Mouse (Mus musculus) gastrocnemius, adult 8-10 months (tissue): Measurements from ENCODE around the gene Tmem222. TPM values are rescaled to one million over a fixed set of nuclear protein-coding genes. Genes with fewer than 3 reads are reported as not detected.

Experiments used
- DNase-seq, 2 experiments: peaks; one replicate each; pipeline ENCODE4 v3.0.0; 2022; ENCODE audit warnings: low spot score in 2 of 2
- total RNA-seq, 4 experiments: library from RNA; stranded (reverse); gene quantifications; 2 replicates each; pipeline ENCODE4 v1.2.4; 2022

Gene Tmem222
- total RNA-seq, 4 experiments from 2014 or later, result 24.5 to 27.8 (median 26.2) TPM

DNA sequence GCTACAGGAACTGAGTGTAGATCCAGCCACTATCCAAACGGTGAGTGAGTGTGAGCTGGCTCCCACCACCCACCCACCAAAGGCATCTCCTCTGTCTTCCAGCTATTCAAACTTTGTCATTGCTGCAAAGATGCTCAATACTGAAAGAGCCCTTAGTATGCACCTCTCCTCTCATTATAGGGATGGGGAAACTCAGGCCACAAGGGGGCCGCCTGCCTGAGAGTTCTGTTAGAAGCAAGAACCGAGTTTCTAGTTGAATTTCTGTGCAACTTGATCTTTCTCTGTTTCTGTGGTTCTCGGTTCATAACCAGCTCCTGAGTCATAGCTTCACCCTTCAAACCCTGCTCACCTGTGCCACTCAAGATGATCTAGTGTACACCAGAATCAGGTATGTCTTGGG lies 25.5 kb downstream of the Tmem222 start:
- no peak for DNase-seq

DNA sequence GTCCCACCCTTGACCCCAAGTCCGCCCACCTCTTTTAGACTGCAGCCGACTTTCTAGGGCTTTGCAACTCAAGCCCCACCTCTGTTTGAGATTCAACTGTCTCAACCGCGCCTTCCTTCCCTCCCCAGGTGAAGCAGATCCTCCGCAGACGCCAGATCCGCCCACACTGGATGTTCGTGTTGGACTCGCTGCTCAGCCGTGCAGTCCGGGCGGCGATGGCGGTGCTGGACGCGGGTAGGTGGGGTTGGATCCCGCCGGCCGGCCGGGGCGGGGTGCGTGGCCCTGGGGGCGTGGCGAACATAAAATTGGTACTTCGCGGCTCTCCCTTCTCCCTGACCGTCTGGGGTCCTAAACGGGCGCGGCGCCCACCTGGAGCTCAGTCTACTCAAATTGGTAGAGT lies 26.4 kb downstream of the Tmem222 start:
- no peak for DNase-seq

DNA sequence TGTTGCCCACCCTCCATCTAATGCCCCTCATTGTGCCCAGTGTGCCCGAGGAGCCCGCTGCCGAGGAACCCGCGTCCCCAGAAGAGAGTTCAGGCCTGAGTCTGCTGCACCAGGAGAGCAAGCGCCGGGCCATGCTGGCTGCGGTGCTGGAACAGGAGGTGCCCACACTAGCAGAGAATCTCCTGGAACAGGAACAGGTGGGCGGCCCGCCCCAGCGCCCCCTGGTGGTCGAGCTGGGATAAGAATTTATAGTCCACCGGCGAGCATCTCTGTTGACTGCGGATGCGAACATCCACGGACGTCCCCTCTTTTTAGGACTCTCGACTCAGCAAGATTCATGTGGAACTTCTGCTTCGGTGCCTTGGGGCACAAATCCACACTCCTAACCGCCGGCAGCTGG lies 27.0 kb downstream of the Tmem222 start:
- DNase-seq, result peak; percentile 73 to 79

DNA sequence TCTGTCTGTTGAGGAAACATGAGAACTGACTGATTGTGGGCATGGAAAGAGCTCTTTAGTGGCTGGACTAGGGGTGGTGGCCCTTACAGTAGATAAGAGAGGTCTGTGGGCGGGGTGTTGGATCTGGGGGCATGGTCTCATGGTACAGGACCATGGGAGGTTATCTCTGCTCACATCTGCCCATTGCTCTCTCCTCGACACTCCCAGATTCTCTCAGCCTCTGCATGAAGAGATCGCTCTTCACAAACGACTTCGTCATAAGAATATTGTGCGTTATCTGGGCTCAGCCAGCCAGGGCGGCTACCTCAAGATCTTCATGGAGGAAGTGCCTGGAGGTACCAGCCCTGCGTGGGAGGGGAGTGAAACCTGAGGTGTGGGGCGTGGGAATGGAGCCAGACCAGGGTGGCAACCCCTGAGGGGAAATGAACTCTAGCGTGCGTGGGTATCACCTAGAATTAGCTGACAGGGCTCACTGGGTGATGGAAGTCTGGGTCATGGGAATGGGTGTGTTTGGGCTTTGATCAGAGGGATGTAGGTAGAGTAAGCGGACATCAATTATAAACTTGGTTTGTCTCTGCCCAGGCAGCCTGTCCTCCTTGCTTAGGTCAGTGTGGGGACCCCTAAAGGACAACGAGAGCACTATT lies 29.7 kb downstream of the Tmem222 start:
- DNase-seq, result no peak

DNA sequence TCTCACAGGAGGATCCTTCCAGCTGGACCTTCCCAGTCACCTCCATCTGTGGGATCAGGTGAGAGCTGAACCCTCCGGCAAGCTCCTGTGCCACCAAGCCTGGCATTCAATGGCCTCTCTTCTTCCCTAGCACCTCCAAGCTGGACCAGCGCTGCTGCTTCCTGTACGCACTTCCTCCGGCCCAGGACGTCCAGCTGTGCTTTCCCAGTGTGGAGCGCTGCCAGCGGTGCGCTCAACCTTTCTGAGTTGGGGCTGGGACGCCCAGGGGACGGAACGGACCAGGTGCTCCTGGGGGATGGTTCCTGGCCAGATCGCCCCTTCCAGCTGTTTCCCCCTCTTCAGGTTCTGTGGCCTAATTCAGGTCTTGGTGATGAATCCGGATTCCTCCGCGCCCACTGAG lies 30.5 kb downstream of the Tmem222 start:
- no peak for DNase-seq

DNA sequence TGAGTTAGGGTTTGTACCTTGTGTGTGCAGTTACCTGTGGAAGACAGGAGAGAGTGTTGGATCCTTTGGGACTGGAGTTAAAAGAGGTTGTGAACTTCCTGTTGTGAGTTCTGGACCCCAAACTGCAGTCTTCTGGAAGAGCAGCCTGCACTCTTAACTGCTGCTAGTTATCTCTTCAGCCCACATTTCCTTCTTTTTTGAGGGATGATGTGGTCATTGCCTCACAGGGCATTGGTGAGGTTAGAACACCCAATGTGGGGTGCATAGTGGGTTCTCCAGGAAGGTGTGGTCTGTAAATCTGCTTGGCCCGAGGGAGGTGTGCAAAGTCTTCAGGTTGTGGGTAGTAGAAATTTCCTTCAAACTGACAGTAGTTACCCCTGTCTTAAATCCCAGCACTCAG lies 33.3 kb downstream of the Tmem222 start:
- DNase-seq, result no peak

DNA sequence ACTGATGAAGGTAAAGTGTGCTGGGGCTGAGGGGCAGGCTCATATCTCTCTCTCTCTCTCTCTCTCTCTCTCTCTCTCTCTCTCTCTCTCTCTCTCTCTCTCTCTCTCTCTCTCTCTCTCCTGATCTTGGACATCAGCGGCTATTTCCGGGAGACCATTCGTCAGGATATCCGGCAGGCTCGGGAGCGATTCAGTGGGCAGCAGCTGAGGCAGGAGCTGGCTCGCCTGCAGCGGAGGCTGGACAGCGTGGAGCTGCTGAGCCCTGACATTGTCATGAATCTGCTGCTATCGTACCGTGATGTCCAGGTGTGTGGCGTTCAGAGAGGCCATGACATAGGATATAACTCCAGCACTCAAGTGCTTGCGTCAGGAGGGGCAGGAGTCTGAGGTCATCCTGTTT lies 34.1 kb downstream of the Tmem222 start:
- DNase-seq, result no peak

DNA sequence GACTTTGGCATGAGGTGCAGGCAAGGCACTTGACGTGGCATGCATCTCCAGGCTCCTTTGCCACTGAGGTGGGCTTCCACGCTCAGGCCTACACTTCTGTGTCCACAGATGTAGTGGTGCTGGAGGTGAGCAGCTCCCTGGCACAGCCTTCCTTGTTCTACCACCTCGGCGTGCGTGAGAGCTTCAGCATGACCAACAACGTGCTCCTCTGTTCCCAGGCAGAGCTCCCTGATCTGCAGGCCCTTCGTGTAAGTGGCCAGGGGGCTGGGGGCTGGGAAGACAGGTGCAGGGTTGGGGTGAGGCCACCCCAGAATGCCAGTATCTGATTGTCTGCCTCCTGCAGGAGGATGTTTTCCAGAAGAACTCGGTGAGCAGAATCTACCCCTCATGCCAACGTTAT lies 34.9 kb downstream of the Tmem222 start:
- no peak for DNase-seq

DNA sequence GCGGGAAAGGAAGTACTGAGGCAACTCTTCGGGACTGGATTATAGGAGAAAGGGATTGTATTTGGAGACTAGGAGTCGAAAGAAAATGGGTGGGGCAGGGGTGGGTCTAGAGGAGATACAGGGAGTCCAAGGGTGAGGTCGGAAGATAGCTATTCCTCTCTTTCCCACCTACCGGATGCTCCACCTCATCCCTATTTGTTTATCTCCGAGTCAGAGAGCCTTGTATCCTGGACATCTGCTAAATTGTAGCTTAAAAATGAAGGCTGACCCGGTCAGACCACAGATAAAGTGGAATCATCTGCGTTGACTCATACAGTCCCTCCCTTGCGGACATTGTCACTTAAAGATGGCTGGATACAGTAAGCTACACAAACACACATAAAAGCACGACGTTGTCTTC lies 35.7 kb downstream of the Tmem222 start:
- no peak for DNase-seq

DNA sequence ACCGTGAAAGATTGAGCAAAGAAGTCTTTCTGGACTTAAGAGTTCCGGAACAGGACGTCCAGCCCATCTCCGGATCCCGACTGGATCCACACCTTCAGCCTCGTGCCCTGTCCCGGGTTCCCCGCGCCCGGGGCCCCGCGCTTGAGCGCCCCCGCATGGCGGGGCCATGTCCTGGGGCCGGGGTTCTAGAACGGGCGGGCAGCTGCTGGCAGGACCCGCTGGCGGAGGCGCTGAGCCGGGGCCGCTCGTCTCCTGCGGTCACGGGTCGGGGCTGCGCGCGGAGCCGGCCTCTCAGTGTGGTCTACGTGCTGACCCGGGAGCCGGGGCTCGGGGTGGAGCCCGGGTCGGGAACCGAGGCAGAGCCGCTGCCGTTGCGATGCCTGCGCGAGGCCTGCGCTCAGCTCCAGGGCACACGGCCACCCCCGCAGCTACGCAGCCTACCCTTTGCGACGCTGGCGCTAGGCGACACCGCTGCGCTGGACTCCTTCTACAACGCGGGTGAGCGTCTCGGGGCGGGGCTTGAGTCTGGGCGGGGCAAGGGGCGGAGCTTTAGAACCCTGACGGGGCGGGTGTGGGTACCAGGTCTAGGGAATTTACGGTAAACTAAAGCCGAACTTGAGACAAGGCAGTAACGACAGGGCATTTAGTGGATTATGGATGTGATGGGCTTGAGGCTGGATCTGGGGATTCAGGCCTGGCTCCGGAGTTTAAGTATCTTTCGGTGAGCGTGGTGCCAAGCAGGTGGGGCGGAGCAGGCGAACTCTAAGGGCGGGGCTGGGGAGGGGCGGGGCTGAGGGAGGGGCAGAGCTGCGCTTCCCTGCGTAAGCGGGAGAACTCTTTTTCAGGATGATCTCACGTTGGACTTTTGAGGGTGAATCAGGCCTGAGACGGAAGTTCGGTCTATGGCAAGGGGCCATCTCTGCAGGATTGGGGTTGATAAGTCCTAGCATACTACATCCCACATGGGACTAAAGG lies 36.4 kb downstream of the Tmem222 start:
- DNase-seq, result peak; percentile 84 to 89

DNA sequence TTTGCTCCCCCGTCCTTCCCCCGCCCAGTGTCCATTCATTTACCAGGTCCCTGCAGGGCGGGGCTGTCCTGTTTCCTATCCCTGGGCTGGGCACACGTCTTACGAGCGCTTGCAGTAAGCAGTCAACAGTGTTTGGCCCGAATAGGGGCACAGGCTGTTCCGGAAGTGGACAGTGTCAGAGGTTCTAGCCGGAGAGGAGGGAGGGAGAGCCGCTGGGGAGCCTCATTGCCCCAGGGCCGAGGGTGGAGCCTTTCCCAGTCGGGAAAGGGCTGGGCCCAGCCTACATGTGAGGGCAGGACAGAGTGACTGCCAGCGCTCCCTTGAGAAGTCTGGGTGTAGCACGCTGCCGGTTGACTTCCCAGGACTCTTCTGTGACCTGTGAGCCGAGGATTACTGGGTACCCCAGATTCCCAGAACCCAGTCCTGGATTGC lies 37.1 kb downstream of the Tmem222 start, which contains the start of gene Map3k6:
Gene Map3k6, plus strand, starts transcription at position 329 of the 432 bp plus-strand sequence.
- DNase-seq, result peak; percentile 77 to 83

DNA sequence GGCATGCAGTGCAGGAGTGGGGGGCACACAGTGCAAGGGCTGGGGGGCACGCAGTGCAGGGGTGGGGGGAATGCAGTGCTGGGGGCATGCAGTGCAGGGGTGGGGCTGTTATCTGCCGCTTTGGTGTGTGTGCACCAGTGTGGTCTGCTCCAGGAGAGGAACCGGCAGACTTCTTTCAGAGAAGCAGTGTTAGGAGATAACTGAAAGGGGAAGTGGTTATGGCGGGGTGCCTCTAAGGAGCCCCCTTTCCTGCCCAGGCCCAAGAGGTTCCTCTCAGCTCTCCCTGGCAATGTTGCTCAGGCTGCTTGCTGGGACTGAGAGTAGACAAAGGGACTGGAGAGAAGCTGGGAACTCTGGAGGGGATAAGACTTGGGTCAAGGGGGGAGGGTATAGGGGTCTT lies 39.7 kb downstream of the Tmem222 start:
- DNase-seq, result no peak

DNA sequence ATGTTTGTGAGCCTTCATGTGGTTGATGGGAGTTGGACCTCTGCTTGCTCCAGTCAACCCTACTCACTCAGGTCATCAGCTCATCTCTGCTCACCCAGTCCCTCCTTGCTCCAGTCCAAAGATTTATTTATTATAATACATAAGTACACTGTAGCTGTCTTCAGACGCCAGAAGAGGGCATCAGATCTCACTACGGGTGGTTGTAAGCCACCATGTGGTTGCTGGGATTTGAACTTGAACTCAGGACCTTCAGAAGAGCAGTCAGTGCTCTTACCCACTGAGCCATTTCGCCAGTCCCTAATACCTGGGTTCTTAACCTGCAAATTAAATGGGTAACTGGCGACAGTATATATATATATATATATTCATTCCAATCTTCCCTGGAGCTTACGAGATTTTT lies 42.2 kb downstream of the Tmem222 start:
- no peak for DNase-seq

DNA sequence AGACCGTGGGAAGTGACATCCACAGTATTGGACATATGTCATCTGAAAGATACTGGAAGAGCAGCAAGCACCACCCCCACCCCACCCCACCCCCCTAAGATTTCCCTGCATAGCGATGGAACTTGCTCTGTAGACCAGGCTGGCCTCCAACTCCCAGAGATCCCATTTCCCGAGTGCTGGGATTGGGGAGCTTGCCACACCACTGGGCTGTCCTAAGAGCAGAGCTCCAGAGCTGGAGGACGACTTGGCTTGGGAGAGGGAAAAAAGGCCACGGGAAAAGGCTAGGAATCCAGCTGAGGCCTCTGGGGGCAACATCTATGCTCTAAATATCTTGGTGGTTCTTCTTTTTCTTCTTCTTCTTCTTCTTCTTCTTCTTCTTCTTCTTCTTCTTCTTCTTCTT lies 42.8 kb downstream of the Tmem222 start:
- no peak for DNase-seq

DNA sequence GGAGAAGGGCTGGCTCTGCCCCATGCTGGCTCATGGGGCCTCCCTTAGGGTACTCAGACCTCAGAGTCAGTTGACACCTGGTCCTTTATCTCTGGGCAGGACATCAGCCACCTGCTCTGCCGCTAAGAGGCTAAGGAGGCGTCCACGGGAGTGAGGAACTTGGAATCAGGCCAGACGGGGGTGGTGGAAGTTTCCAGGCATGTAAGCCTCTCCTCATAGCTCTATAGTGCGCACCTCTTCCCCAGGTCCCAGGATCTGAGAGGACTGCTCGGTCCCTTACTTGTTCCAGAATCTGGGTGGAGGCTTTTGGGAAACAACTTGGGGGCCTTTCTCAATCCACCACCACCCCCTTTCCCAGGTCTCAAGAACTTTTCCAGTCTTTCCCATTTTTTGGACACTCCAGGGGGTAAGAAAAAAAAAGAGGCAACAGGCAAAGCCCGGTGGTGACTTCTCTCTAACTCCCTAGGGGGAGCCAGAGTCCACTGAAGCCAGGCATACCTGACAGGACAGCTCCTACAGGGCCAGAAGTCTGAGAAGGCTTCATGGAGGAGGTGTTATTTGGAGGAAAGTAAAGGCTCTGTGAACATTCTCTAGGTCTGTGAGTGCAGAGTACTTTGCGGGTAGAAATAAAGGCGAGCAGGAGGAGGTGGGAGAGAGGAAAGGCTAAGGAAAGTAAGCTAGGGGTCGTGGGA lies 44.2 kb downstream of the Tmem222 start:
- no peak for DNase-seq

DNA sequence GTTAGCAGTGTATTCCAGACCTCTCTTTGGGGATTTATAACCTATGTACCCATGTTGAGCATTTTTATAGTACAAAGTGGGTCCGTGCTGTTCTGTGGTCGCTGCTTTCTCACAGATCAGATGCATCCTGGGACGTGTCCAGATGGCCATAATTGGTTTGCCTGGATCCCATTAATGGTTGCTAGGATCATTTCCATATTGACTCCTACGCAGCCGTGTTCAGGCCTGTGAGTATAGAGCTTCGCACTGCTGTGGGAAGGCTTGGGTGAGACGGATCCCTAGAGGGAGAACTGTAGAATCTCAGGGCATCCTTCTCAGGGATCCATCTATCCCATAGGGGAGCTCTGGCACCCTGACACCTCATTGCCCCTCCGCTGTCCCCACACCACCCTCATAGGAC lies 48.0 kb downstream of the Tmem222 start:
- no peak for DNase-seq

DNA sequence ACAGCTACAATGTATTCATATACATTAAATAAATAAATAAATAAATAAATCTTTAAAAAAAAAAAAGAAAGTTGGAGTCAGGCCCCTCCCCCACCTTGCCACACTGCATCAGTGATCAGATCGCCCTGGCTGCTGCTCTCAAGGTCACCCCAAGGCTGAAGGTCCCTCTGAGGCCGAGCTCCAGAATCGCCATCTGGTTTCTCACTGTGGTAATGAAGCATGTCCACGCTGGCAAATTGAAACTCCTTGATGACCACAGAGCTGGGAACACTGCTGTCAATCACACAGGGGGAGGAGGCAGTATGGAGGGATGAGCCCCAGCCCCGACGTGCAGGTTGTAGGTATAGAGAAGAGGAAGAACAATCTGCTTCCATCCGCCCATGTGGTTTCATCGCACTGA lies 50.0 kb downstream of the Tmem222 start:
- no peak for DNase-seq

DNA sequence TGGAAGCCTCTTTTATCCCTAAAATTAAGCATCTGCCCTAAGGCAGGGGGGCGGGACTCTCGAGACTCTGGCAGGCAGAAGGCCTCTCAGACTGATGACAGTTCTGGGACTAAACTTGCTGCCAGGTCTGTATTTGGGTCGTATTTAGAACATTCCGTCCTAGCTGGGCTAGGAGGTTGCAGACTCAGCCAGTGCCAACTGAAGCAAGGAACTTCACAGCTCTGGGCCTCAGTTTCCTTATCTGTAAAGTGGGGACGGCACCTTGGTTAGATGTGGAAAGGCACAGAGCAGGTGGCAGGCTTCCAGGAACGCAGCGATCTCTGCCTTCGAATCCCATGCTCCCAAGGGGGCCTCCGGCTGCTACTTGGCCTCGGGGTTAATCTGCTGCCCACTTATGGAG lies 51.5 kb downstream of the Tmem222 start:
- peak in 1 of 2 experiments; percentile 43 for DNase-seq

DNA sequence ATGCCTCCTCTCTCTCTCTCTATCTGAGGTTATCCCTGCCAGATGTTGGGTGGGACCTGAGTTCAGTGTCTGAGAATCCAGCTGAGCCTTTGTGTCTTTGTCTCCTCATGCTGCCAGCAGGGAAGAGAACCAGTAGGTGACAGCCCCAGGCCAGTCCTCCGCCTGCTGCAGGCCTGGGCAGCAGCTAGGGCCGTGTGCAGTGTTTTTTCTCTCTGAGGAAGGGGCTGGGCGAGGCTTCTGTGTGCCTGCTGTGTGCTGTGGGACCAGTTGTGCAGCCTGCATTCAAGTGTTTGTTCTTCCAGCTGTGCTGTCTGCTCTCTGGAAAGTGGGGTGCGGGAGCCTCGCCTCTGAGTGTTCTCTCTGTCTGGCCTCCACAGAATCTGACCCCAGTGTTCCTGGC lies 53.7 kb downstream of the Tmem222 start:
- DNase-seq, result no peak

DNA sequence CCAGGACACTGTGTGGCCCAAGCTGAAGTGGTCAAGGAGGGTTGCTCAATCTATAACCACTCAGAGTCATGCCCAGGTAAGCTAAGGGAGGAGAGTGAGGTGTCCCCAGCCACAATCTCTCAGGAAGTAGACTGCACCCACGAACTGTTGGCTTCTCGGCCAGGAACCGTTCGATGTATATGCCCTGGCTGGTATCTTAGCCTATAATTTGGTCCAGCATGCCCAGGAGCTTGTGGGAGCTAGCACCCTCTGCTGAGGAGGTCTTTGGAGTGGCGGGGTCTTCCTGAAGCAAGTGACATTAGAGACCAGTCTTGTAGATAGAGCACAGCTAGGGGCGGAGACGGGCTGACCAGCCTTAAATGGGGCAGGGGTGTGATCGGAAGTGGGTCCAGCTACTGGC lies 55.9 kb downstream of the Tmem222 start:
- no peak for DNase-seq

DNA sequence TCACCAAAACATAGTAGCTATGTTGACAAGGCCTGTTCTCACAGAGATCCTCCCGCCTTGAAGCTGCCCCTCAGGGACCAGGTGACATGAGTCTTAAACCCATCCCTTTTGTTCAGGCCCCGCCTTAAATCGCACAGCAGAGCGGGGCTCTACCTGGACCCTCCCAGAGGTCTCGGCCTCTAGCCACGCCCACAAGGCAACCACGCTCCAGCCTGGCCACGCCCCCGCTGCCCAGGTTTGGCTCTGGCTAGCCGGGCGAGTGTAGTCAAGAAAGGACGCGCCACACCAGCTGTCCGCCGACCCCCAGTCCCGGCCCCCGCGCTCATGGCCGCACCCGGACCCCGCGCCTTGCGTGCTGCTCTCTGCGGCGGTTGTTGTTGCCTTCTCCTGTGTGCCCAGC lies 56.9 kb downstream of the Tmem222 start:
- DNase-seq, result no peak

DNA sequence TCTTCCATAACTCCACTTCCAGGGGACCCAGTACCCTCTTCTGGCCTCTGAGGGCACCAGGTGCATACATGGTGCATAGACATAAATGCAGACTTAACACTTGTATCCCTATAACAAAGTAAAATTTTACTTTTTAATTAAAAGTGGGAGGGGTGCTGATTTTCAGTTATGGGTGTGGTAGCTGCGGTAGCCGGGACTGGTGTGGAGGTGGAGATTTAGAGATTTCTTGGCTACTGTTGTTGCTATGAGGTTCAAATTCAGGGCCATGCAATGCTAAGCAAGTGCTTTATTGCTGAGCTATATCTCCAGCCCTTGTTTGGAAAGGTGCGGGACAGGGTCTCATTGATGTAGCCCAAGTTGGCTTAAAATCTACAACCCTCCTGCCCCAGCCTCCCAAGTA lies 58.8 kb downstream of the Tmem222 start:
- DNase-seq, result no peak
